Mouse (Mus musculus) lung, embryonic 16.5 days (tissue): ENCODE data around the gene Zdhhc1. TPM values are rescaled to one million over a fixed set of nuclear protein-coding genes. Genes with fewer than 3 reads are reported as not detected.

Experiments used
- ATAC-seq: fragments of 200-750 bp; cut with Nextera tagmentation; 2 replicates; pipeline ENCODE4 v1.8.0; 2017; ENCODE audit warnings: low read depth, mild to moderate bottlenecking, moderate library complexity
- H3K27ac ChIP-seq: fragments of 300-500 bp; sonication (generic); 2 replicates; pipeline ENCODE4 v1.5.1; 2014; ENCODE audit warnings: mild to moderate bottlenecking, control low read depth, low read length
- H3K27me3 ChIP-seq: fragments of 300-500 bp; sonication (generic); 2 replicates; pipeline ENCODE4 v1.6.1; 2014; ENCODE audit warnings: low read depth, low read length, mixed read lengths; ENCODE audit not compliant: control insufficient read depth, insufficient read depth
- H3K36me3 ChIP-seq: fragments of 300-500 bp; sonication (generic); 2 replicates; pipeline ENCODE4 v1.6.1; 2014; ENCODE audit warnings: low read length; ENCODE audit not compliant: control insufficient read depth, insufficient read depth
- H3K4me1 ChIP-seq: fragments of 300-500 bp; sonication (generic); replicated peaks from 2 replicates; pipeline ENCODE4 v1.6.1; 2014; ENCODE audit warnings: low read length, mixed read lengths; ENCODE audit not compliant: control insufficient read depth, insufficient read depth
- H3K4me2 ChIP-seq: fragments of 300-500 bp; sonication (generic); 2 replicates; pipeline ENCODE4 v1.6.1; 2014; ENCODE audit warnings: low read depth, low read length, control low read depth
- H3K4me3 ChIP-seq: fragments of 300-500 bp; sonication (generic); 2 replicates; pipeline ENCODE4 v1.5.1; 2014; ENCODE audit warnings: mild to moderate bottlenecking, low read length, control low read depth
- H3K9ac ChIP-seq: fragments of 300-500 bp; sonication (generic); 2 replicates; pipeline ENCODE4 v1.6.1; 2014; ENCODE audit warnings: low read length, control low read depth
- H3K9me3 ChIP-seq: fragments of 300-500 bp; sonication (generic); 2 replicates; pipeline ENCODE4 v1.6.1; 2016; ENCODE audit warnings: low read length; ENCODE audit not compliant: control insufficient read depth
- WGBS: fragments of 180-500 bp; shearing (Covaris S2); extraction: QIAGEN DNeasy Blood & Tissue Kit; methylation state at CpG from one replicate; pipeline ENCODE4 v1.1.7; 2014; 5-methylcytosine and 5-hydroxymethylcytosine counted together
- polyA plus RNA-seq: library from polyadenylated mRNA; unstranded; fragments of >200 nt; fragmentation: Nextera tagmentation; extraction: Ambion mirVana; gene quantifications from 2 replicates; pipeline ENCODE4 v1.2.1, GENCODE M21; 2015

The Zdhhc1 gene
- polyA plus RNA-seq, 1 experiment from 2014 or later = 48.3 TPM

- Histone ChIP-seq H3K9me3 (no peaks in the 10 kb centered on the region), H3K36me3 (no peaks in the 10 kb centered on the region), H3K4me3 (no peak overlapping the region), H3K27me3 (no peaks in the 10 kb centered on the region), H3K9ac (no peak overlapping the region), H3K4me1 (peaks cover 14% of the 10 kb centered on the region; the same call in 1 of the 2 replicates), H3K4me2 (no peak overlapping the region), H3K27ac (no peak overlapping the region)
- no peak for ATAC-seq
- 70% methylated on average over 7 of the region's 7 CpGs for WGBS
Measured at GRCm38 (mm10) chr8:105431743-105432515, 64.8 kb downstream of the Zdhhc1 start.

DNA sequence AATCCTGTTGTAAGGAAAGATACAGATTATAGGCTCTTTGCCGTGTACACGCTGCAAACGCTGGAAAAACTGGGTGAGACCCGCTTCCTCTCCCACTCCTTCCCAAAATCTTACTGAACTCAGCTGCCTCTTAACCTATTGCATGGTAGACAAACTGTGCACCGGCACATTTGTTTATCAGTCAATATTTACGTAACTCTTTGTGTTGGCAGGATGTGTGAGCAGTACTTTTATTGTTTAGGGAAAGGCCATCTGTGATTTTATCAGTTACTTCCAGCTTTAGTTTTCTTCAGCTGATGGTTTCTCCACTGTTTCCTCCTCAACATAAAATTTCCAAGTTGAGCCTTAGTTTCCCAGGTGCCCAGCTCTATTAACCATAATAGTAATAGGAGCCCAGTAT lies 69.8 kb downstream of the Zdhhc1 start:
- Histone ChIP-seq H3K9me3 (no peaks in the 10 kb centered on the region), H3K4me3 (no peak overlapping the region), H3K4me2 (no peak overlapping the region), H3K36me3 (no peaks in the 10 kb centered on the region), H3K4me1 (peaks cover 7% of the 10 kb centered on the region; the same call in 1 of the 2 replicates), H3K27me3 (no peaks in the 10 kb centered on the region), H3K9ac (no peak overlapping the region), H3K27ac (no peak overlapping the region)
- ATAC-seq = no peak
- 42% methylated on average over 6 of the region's 6 CpGs for WGBS

Other genes with a start within 250 kb of the Zdhhc1 start
- 22.3 and 24.7 TPM in 2 replicates for gene B3gnt9, start 241.7 kb downstream of the Zdhhc1 start, polyA plus RNA-seq
- 31.5 and 34.2 TPM in 2 replicates for gene Tradd, start 232.3 kb downstream of the Zdhhc1 start, polyA plus RNA-seq
- 4.9 and 6.6 TPM in 2 replicates for gene Fbxl8, start 232.3 kb downstream of the Zdhhc1 start, polyA plus RNA-seq
- 0.39 and 0.65 TPM in 2 replicates for gene Hsf4, start 227.1 kb downstream of the Zdhhc1 start, polyA plus RNA-seq
- 2.0 and 2.1 TPM in 2 replicates for gene Nol3, start 220.8 kb downstream of the Zdhhc1 start, polyA plus RNA-seq
- 8.3 and 9.5 TPM in 2 replicates for gene 4931428F04Rik, start 207.0 kb downstream of the Zdhhc1 start, polyA plus RNA-seq
- gene Exoc3l, start 200.8 kb downstream of the Zdhhc1 start, polyA plus RNA-seq = 34.4 and 35.5 TPM in 2 replicates
- gene E2f4, start 199.2 kb downstream of the Zdhhc1 start, polyA plus RNA-seq = 69.1 and 76.2 TPM in 2 replicates
- 14.8 and 15.6 TPM in 2 replicates for gene Elmo3, start 191.3 kb downstream of the Zdhhc1 start, polyA plus RNA-seq
- gene Lrrc29, start 170.6 kb downstream of the Zdhhc1 start, polyA plus RNA-seq = 2.1 and 2.6 TPM in 2 replicates
- 115 and 125 TPM in 2 replicates for gene Tmem208, start 170.5 kb downstream of the Zdhhc1 start, polyA plus RNA-seq
- gene Fhod1, start 148.9 kb downstream of the Zdhhc1 start, polyA plus RNA-seq = 12.7 and 15.8 TPM in 2 replicates
- 5.5 and 6.3 TPM in 2 replicates for gene Slc9a5, start 148.1 kb downstream of the Zdhhc1 start, polyA plus RNA-seq
- gene Plekhg4, start 123.6 kb downstream of the Zdhhc1 start, polyA plus RNA-seq = 1.1 and 1.5 TPM in 2 replicates
- 0.13 and 0.36 TPM in 2 replicates for gene Kctd19, start 83.4 kb downstream of the Zdhhc1 start, polyA plus RNA-seq
- 1.5 and 1.6 TPM in 2 replicates for gene Lrrc36, start 83.3 kb downstream of the Zdhhc1 start, polyA plus RNA-seq
- 83.3 and 110 TPM in 2 replicates for gene Tppp3, start 25.4 kb downstream of the Zdhhc1 start, polyA plus RNA-seq
- 1.6 and 2.2 TPM in 2 replicates for gene Hsd11b2, start 21.9 kb upstream of the Zdhhc1 start, polyA plus RNA-seq
- 87.3 and 93.0 TPM in 2 replicates for gene Atp6v0d1, start 69.1 kb upstream of the Zdhhc1 start, polyA plus RNA-seq
- gene Ripor1, start 108.4 kb upstream of the Zdhhc1 start, polyA plus RNA-seq = 33.1 and 36.8 TPM in 2 replicates
- gene Ctcf, start 139.7 kb upstream of the Zdhhc1 start, polyA plus RNA-seq = 112 and 116 TPM in 2 replicates
- 0.60 TPM in 1 of 2 replicates, not detected in the other for gene Agrp, start 140.5 kb upstream of the Zdhhc1 start, polyA plus RNA-seq
- 0.58 and 0.79 TPM in 2 replicates for gene Carmil2, start 189.4 kb upstream of the Zdhhc1 start, polyA plus RNA-seq
- gene Acd, start 204.2 kb upstream of the Zdhhc1 start, polyA plus RNA-seq = 69.1 and 71.3 TPM in 2 replicates
- gene Pard6a, start 204.2 kb upstream of the Zdhhc1 start, polyA plus RNA-seq = 15.2 and 17.6 TPM in 2 replicates
- 0.19 TPM in 1 of 2 replicates, not detected in the other for gene 4933405L10Rik, start 210.8 kb upstream of the Zdhhc1 start, polyA plus RNA-seq
- gene Enkd1, start 211.3 kb upstream of the Zdhhc1 start, polyA plus RNA-seq = 23.0 and 27.0 TPM in 2 replicates